Mouse (Mus musculus) retina, postnatal 1 day (tissue): ENCODE measurements at regions not wholly inside any gene's neighbourhood (a gene's known extent, or its start where the extent isn't known, plus 50 kb on each side); places are given as distances from the start of the nearest gene placed in this dataset.

ENCODE experiments used
- DNase-seq: peaks from one replicate; pipeline ENCODE4 v3.0.0-alpha.2; 2012

- DNase-seq: no peak
Measured at GRCm38 (mm10) chr17:84018817-84019216, 168.9 kb downstream of the Zfp36l2 start.

- DNase-seq: no peak
Measured at GRCm38 (mm10) chr17:84017891-84018290, 169.9 kb downstream of the Zfp36l2 start.

GRCm38 (mm10) chr17:84014287-84015039, 166.7 kb upstream of the Haao start:
- no peak for DNase-seq

- DNase-seq: peak; percentile 60
Measured at GRCm38 (mm10) chr17:84010492-84011060, 162.8 kb upstream of the Haao start.

- DNase-seq: peak; percentile 71
Measured at GRCm38 (mm10) chr17:84009966-84010365, 162.2 kb upstream of the Haao start.

- DNase-seq: peak; percentile 93
Measured at GRCm38 (mm10) chr17:84009194-84009593, 161.4 kb upstream of the Haao start.

GRCm38 (mm10) chr17:84008682-84009052, 160.9 kb upstream of the Haao start:
- DNase-seq: no peak

GRCm38 (mm10) chr17:84008035-84008681, 160.4 kb upstream of the Haao start:
- DNase-seq: no peak

- no peak for DNase-seq
Measured at GRCm38 (mm10) chr17:84006748-84007147, 159.0 kb upstream of the Haao start.

GRCm38 (mm10) chr17:84004237-84004636, 156.5 kb upstream of the Haao start:
- no peak for DNase-seq

- peak; percentile 59 for DNase-seq
Measured at GRCm38 (mm10) chr17:84003489-84004234, 155.9 kb upstream of the Haao start.

- no peak for DNase-seq
Measured at GRCm38 (mm10) chr17:84002939-84003338, 155.2 kb upstream of the Haao start.

- no peak for DNase-seq
Measured at GRCm38 (mm10) chr17:84002327-84002726, 154.6 kb upstream of the Haao start.

GRCm38 (mm10) chr17:84000115-84000514, 152.4 kb upstream of the Haao start:
- no peak for DNase-seq

GRCm38 (mm10) chr17:83998972-83999545, 151.3 kb upstream of the Haao start:
- DNase-seq: no peak

- no peak for DNase-seq
Measured at GRCm38 (mm10) chr17:83998341-83998740, 150.6 kb upstream of the Haao start.

GRCm38 (mm10) chr17:83997778-83998177, 150.0 kb upstream of the Haao start:
- DNase-seq: peak; percentile 70

GRCm38 (mm10) chr17:83993028-83993427, 145.3 kb upstream of the Haao start:
- DNase-seq: no peak

- no peak for DNase-seq
Measured at GRCm38 (mm10) chr17:83990421-83991365, 142.9 kb upstream of the Haao start.

- DNase-seq: no peak
Measured at GRCm38 (mm10) chr17:83988897-83989296, 141.1 kb upstream of the Haao start.

GRCm38 (mm10) chr17:83988165-83988564, 140.4 kb upstream of the Haao start:
- no peak for DNase-seq

GRCm38 (mm10) chr17:83987683-83988082, 139.9 kb upstream of the Haao start:
- no peak for DNase-seq
